Mouse (Mus musculus) cerebral cortex, adult 2 months (tissue): ENCODE data around the gene Blnk.

Experiments used
- WGBS: fragments of 180-500 bp; shearing (Covaris S2); methylation state at CpG from one replicate; pipeline ENCODE4 v1.1.7; 2018; 5-methylcytosine and 5-hydroxymethylcytosine counted together

The Blnk gene

GRCm38 (mm10) chr19:40994057-40994585 lies at the start of gene Blnk:
TSS of gene Blnk (minus strand) at chr19:40994535.
- 28% methylated on average over 8 of the region's 8 CpGs for WGBS

GRCm38 (mm10) chr19:41039110-41039509 lies 44.8 kb upstream of the Blnk start:
- 77% methylated on average over 7 of the region's 7 CpGs for WGBS

- WGBS = 39% methylated on average over 4 of the region's 4 CpGs
These were observed 41.6 kb upstream of the Blnk start for GRCm38 (mm10) chr19:41035809-41036551.

GRCm38 (mm10) chr19:41031869-41032268 lies 37.5 kb upstream of the Blnk start:
- WGBS = 83% methylated on average over 6 of the region's 6 CpGs

GRCm38 (mm10) chr19:41031009-41031408 lies 36.7 kb upstream of the Blnk start:
- WGBS = 71% methylated on average over 11 of the region's 11 CpGs

- WGBS = 60% methylated on average over 6 of the region's 6 CpGs
These were observed 35.8 kb upstream of the Blnk start for GRCm38 (mm10) chr19:41030161-41030560.

GRCm38 (mm10) chr19:41029219-41029618 lies 34.9 kb upstream of the Blnk start, which contains the start of gene Dntt:
TSS of gene Dntt (plus strand) at chr19:41029275.
- 86% methylated on average over 6 of the region's 6 CpGs for WGBS

GRCm38 (mm10) chr19:41027601-41028000 lies 33.3 kb upstream of the Blnk start:
- 94% methylated on average over 9 of the region's 9 CpGs for WGBS

- 80% methylated on average over 5 of the region's 5 CpGs for WGBS
These were observed 32.7 kb upstream of the Blnk start for GRCm38 (mm10) chr19:41027024-41027423.

GRCm38 (mm10) chr19:41026551-41026950 lies 32.2 kb upstream of the Blnk start:
- WGBS = 71% methylated on average over 8 of the region's 8 CpGs

- WGBS = 15% methylated on average over 4 of the region's 4 CpGs
These were observed 27.9 kb upstream of the Blnk start for GRCm38 (mm10) chr19:41022244-41022643.

- WGBS = 78% methylated on average over 3 of the region's 3 CpGs
These were observed 26.2 kb upstream of the Blnk start for GRCm38 (mm10) chr19:41020537-41020936.

- WGBS = 77% methylated on average over 5 of the region's 5 CpGs
These were observed 24.9 kb upstream of the Blnk start for GRCm38 (mm10) chr19:41019164-41019675.

GRCm38 (mm10) chr19:41015951-41016716 lies 21.8 kb upstream of the Blnk start:
- WGBS = 13% methylated on average over 14 of the region's 14 CpGs

- WGBS = 19% methylated on average over 9 of the region's 9 CpGs
These were observed 19.7 kb upstream of the Blnk start for GRCm38 (mm10) chr19:41014003-41014402.

GRCm38 (mm10) chr19:41013591-41013990 lies 19.3 kb upstream of the Blnk start:
- 12% methylated on average over 5 of the region's 5 CpGs for WGBS

- 34% methylated on average over 5 of the region's 5 CpGs for WGBS
These were observed 17.3 kb upstream of the Blnk start for GRCm38 (mm10) chr19:41011676-41012075.

GRCm38 (mm10) chr19:41008674-41009395 lies 14.5 kb upstream of the Blnk start:
- 79% methylated on average over 5 of the region's 5 CpGs for WGBS

GRCm38 (mm10) chr19:41007733-41008132 lies 13.4 kb upstream of the Blnk start:
- 78% methylated on average over 4 of the region's 4 CpGs for whole genome bisulfite sequencing

GRCm38 (mm10) chr19:41007326-41007725 lies 13.0 kb upstream of the Blnk start:
- 46% methylated on average over 6 of the region's 6 CpGs for WGBS

GRCm38 (mm10) chr19:41006621-41007020 lies 12.3 kb upstream of the Blnk start:
- WGBS = 61% methylated on average over 4 of the region's 4 CpGs
